Mouse (Mus musculus): ENCODE measurements around the gene Efl1.

Gene Efl1

DNA sequence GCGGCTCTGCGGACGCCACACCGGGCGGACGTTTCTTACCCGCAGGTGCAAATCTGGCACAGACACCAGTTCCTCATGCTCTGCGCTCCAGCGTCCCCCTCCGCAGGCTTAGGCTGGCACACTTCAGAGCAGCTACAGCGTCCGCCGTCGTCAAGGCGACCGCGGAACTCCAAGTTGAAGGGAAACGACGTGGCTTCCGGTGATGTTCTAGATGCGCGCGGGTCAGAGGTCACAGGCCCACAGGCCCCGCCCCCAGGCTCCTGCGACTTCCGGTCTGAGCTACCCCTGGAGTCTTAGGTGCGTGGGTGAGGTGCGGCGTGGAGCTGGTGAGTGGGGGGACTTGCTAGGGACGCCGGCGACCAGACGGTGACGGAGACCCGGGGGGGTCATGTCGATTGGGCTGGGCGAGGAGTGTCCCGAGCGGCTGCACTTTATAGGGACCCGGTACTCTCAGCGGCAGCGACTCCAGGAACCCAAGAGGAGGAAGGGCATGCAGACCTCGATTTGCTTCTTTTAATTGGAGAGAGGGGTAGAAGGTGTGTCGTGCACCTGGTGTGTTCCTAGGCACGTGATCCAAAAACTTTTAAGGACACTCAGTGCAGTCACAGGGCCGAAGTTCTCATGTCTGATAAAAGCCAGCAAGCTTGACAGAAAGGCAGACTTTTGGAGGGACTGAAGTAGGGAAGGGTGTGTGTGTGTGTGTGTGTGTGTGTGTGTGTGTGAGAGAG, at the start of gene Efl1, which contains the start of gene Saxo2:
Efl1 (plus strand) TSS at position 262 of the 728 bp plus-strand sequence.
Saxo2 (minus strand) TSS at position 176 of the 728 bp plus-strand sequence.
- peak; percentile 92 for DNase-seq

GRCm38 (mm10) chr7:82602008-82602407, 46.4 kb upstream of the Efl1 start:
- peak; percentile 7 for DNase-seq

GRCm38 (mm10) chr7:82605425-82605824, 43.0 kb upstream of the Efl1 start:
- DNase-seq, result no peak

DNA sequence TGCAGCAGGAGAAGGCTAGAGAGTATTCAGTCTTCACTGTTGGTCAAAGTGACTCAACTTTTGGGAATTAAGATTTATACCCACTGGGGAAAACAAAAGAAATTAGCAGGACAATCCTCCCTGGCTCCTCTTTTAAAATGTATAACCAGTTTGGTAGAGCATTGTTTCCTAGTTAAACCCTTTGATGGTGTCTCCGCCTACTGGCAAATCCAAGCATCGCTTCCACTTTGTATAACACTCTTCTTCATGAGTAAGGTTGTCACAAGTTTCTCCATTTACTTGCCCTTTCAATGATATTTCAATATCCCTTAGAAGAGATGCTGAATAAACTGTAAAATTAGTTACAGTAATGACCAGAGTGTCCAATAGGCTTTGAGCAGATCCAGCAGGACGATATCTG, 38.8 kb upstream of the Efl1 start:
- no peak for DNase-seq

- DNase-seq, result peak; percentile 68
Measured at GRCm38 (mm10) chr7:82625342-82625741, 23.1 kb upstream of the Efl1 start.

DNA sequence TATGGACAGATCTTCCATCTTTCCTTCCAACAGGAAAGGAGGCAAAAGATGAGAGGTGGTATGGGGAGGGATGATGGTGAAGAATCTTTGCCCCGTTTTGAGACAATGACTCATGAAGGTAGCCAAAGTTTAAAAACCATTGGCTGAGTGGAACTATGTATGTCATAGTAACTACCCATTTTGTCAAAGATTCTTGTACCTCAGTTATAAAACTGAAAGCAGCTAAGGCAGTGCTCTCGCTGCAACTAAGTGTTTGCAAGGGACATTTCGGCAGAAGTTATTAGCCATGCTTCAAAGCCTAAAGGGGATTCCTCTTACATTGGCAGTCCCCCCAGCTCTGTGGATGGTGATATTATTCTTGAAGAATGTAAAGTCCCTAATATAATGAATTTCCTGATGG, 1.2 kb upstream of the Efl1 start:
- no peak for DNase-seq

DNA sequence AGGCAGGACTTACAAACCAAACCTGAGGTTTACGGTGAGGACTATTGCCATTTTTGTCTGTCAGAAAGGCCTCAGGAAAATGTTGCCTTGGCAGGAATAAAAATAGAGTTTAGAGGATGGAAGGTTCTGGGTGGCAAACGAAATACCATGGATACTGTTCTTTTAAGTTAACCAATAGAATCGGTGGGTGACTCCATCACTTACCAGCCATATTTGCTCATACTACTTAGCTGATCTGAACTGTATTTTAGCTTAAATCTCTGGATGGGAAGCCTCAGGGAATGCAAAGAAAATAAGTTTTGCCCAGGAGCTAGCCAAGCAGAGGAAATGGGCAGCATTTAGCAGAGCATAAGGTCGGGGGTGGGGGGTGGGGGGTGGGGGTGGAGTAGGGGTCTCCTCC, 505 bp upstream of the Efl1 start:
- DNase-seq, result no peak

- DNase-seq, result peak; percentile 9
Measured at GRCm38 (mm10) chr7:82649081-82649445, 649 bp downstream of the Efl1 start.

DNA sequence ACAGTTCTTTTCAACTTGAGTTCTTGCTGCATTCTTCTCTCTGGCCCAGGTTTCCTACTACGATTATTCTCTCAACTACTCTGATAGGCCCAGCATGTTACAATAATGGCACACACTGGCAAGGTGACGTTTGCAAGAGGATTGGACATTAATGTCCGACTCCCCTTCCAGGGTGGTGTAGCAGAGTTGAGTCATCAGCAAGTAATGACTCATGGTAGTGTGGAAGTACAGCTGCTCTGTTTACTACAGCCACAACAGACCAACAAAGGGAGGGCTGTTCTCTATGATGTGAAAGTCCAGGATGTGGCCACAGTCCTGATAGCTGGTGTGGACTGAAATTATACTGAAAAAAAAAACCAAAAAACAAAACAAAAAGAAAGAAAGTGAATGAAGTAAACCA, 16.2 kb downstream of the Efl1 start:
- DNase-seq, result no peak

DNA sequence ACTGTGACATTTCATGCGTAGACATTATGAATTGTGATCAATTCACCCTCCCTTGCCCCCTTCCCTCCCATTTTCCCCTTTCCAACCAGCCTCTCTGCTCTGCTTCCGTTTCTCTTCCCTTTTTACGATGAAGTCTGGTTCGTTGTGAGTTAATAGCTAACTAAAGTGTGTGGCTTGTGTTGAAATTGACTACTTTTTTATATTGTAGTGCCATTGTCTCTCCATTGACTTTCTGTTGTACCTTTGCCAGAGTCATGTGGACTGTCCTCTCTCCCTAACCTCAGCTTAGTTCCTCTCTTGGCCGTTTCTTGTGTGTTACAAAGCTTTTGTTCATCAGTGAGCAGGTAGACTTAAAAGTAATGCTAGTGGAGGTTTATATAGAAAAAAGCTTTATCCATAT, 27.6 kb downstream of the Efl1 start:
- DNase-seq, result no peak

- no peak for DNase-seq
Measured at GRCm38 (mm10) chr7:82676834-82677233, 28.4 kb downstream of the Efl1 start.

- no peak for DNase-seq
Measured at GRCm38 (mm10) chr7:82679901-82680300, 31.5 kb downstream of the Efl1 start.

DNA sequence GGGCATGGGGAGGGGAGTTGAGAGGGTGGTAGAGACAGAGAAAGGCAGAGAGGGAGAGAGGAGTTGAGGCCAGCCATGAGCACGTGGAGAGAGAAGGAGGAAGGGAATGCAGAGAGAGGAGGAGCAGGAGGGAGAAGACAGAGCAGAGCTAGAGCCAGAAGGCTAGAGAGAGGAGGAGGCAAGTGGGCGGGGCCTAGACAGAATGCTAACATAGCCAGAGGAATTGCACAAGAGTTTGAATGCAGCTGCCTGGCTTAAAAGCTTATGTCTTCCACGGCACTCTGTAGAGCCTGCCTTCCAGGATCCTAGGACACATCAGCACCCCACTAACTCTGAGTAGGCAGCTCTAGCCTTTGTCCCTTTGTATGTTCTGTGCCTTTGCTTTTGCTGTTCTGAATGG, 40.3 kb downstream of the Efl1 start:
- DNase-seq, result peak; percentile 58

GRCm38 (mm10) chr7:82691021-82691738, 42.8 kb downstream of the Efl1 start:
- DNase-seq, result no peak

- peak; percentile 29 for DNase-seq
Measured at GRCm38 (mm10) chr7:82697668-82698067, 49.3 kb downstream of the Efl1 start.

DNA sequence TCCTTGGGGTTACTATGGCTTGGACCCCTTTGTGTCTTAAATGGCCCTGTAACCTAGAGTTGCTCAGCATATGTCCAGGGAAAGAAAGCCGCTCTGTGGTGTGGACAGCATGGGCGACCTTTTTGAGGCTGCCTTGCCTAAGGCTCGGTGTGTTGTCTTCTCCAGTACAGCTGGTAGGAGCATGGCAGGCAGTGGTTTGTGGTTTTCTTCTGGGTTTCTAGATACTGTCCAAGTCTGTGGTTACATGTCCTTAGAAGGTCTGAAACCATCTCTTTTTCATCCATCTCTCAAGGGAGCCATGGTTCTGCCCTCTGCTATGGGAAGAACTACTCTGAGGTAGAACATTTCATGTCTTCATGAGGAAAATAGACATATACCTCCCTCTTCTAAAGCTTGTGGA, 50.6 kb downstream of the Efl1 start:
- DNase-seq, result no peak

- no peak for DNase-seq
Measured at GRCm38 (mm10) chr7:82702384-82703343, 54.2 kb downstream of the Efl1 start.

DNA sequence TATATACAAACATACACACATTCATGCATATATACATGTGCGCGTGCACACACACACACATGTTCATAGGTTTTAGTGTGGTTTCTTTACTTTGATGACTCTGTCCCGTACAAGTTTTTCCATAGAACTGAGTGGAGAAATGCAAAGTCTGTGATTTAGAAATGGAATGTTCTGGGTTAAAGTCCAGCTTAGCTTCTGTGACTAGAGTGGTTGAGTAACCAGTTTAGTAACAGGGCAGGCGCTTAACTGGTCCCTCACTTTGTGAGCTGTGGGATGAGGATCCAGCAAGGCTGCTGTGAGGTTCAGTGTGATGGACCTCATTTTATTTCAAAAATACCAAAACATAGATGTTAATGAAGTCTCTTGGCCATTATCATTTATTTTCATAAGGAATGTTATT, 60.8 kb downstream of the Efl1 start:
- DNase-seq, result no peak

- peak; percentile 12 for DNase-seq
Measured at GRCm38 (mm10) chr7:82715210-82715911, 66.9 kb downstream of the Efl1 start.

DNA sequence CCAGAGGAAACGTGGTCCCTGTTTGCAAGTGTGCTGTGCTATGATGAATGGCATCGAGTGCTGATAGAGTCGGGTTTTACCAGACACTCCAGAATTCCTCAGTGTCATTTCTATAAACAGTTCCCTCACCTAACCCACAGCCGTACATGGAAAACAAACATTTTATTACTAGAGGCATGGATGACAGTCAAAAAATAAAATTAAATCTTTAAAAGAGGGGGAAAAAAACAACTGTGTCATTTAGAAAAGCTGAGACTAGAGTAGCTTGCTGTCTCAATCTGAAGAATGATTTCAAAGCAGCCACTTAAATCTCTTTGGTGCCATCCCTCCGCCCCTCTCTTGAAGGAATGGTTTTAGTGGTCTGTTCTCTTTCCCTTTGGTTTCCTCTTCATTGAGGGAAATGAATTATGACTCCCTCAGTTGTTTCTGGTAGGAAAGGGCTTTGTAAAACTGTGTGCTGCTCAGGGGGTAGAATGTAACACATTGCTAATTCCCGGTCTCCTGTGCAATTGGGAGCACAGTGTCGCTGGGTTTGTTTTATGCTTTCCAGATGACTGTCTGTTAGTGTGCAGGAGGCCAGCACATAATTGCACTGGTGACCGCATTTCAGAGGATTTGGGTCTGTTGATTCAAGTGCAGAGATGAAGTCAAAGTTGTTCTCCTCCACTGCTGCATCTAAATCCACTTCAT, 67.6 kb downstream of the Efl1 start:
- DNase-seq, result no peak

DNA sequence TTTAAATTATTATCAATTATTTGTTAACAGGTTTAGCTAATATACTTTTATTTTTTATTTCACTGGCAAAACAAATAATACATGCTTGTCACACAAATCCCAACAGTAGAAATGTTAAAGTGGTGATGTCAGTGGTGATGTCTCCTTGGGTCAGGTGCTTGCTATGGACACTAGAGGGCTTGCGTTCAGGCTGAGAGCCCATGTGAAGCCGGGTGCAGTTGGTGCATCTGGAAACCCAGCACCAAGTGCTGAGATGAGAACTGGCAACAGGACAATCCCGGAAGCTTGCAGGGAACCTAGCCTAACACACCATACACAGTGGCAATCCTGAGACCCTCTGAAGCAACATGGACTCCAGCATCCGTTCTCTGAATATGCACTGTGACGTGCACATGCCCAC, 70.9 kb downstream of the Efl1 start:
- DNase-seq, result no peak

DNA sequence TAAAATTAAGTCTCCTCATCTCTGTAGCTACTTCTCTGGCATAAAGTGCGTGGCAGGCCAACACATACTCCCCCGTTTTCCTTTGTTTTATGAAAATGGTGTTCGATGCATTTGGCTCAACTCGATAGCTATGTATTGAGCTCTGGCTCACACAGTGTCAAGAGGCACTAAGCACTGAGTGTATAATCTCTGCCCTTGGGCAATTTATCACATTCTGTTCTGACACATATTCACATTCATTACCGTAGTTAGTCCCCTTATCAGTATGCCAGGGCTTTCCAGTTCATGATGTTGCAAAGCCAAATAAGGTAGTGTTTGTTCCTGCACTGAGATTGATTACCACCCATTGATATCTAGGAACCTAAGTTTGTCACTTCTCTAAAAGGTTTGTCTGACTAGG, 71.3 kb downstream of the Efl1 start:
- no peak for DNase-seq

Data from liver (tissue).